Mouse (Mus musculus): ENCODE measurements at regions not wholly inside any gene's neighbourhood (a gene's known extent, or its start where the extent isn't known, plus 50 kb on each side); places are given as distances from the start of the nearest gene placed in this dataset.

DNA sequence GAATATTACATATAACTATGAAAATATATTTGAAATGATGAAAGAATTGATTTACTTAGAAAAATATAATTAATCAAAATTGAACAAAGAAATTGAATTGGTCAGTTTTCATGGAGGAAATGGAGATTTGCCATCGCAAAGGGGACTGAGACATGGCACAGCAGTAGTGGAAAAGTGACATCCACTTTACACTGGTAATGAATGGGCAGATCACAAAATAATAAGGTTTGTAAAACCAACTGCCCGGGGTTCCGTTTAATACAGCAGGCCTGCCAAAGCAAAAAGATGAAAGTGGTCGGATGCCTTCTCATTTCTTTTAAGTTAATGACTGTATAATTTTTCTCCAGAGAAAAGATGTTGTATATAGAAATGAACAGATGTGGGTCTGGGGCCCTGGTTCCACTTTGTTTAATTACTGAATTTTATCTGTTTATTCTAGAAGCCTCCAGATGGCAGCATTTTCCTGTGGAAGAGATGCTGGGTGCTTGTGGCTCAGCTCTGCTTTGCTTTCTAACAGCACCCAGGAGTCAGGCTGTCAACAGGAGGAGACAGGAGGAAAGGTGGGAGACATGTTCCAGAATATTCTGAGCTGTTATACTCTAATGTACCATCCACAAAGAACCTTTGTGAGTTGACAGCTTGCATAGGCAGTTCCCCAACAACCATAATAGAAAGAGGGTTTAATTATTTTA, 75.6 kb upstream of the Fbxl17 start:
- DNase-seq (ENCODE audit: low spot score): peak; percentile 10

DNA sequence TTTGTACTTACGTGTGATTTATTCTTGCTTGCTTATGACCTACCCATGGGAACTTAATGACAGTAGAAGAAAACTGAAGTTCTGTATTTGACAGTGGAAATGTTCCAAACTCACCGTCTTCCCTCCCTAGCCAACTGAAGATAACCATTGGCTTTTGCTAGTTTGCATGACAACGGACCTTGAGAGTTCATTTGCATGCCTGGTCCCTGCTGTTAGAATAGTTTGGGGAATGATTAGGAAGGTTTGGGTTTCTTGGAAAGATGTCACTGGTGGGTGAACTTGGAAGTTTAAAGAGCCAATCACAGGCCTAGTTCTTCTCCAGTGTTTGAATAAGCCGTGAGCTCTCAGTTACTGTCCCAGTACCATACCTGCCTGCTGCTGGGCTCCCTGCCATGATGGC, 83.1 kb upstream of the Fbxl17 start:
- no peak for DNase-seq (ENCODE audit: low spot score)

DNA sequence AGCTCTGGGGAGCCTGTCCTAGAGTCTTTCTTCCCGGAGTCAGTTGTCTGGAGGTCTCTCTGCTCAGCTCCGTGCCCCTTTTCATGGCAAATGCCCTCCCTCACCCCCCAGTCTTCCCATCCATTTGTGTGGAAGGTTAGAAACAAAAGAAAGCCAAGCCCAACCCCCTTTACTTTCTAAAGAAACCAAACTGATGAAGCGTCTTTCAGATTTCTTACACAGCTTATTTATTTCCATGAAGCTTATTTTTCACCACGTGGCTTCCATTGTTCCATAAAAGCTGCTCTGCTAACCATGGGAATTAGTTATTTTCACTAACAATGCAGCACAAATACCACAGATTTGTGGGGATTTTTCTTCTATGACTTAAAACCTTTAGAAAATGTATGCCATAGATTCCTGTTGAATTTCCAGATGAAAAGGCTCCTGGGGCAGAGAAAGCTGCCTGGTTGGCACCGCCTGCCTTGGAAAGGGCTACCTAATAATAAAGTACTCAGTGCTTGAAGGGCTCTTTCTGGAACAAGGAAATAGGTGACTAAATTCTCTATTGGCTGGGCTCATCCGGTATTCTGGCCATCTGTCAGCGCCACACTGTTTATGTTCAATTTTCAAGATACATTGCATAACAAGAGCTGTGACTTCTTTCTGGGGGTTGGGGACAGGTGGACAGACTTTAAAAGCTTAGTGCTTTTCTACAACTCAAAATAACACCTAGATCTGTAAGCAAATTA, 107.4 kb upstream of the Fbxl17 start:
- no peak for DNase-seq (ENCODE audit: low spot score)

DNA sequence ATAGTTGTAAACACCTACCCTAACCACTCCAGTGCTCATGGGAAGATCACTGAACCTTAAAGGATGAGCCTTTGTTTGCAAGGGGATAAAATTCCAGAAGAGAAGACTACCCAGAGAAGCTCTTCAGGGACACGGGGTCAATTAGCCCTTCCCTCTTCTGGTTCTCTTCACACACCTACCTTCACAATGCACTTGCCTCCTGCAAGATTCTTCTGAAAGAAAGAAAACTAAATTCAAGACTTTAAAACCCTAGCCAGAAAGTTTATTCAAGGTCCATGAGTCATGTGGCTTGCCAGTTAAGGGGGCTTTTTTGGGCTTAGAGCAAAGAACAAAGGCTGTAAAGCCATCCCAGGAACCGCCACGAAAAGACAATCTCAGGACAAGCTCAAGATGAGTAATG, 122.9 kb upstream of the Fbxl17 start:
- DNase-seq (ENCODE audit: low spot score): no peak

DNA sequence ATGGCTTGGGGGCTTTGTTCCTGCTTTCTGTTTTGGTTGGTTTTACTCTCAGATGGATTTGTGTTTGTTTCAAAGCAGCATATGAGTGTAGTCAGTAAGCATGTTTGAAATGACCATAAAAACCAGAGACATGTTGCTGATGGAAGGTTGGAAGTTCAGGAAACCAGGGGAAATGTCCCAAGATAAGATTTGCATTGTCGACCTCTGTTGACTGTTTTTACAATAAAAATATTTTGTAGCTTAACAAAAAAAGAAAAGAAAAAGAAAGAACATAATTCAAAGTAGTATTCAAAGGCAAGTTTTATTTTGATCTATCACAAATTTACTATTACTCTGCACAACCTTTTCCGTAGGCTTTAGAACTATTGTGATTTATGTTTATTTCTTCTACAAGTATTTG, 137.8 kb upstream of the Fbxl17 start:
- DNase-seq (ENCODE audit: low spot score): no peak

DNA sequence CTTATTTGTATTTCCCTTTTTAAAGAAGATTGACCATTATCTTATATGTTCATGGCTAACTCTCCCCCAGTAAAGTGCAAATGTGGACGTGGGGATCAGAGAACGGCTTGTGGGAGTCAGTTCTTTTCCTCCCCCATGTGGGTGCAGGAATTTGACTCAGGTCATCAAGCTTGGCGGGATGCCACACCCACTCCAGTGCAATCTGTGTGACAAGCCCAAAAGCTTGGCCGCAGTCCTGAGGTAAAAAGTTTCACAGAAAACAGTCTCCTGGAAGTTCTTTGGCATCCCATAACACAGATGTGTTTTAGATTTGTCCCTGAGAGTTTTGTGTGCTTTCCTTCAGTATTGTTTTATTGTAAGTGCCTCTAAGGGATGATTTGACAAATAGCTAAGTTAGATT, 144.6 kb upstream of the Fbxl17 start:
- DNase-seq (ENCODE audit: low spot score): peak; percentile 37

DNA sequence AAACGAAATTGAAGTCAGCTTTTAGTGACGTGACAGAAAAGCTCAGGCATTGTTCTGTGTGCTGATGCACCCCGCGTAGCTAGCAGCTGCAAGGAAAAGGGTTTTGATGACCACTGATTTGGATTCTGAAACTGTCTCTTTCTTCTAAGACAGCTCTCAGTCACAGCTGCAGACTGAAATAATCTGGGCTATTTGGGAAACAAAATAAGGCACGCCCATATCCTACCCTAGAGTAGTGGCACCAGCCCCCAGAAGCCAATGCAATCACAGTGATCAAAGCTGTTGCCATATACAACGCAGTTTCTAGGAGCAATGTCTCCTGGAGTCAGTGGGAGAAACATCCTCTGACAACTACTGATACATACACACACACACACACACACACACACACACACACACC, 157.9 kb upstream of the Fbxl17 start:
- DNase-seq (ENCODE audit: low spot score): no peak

DNA sequence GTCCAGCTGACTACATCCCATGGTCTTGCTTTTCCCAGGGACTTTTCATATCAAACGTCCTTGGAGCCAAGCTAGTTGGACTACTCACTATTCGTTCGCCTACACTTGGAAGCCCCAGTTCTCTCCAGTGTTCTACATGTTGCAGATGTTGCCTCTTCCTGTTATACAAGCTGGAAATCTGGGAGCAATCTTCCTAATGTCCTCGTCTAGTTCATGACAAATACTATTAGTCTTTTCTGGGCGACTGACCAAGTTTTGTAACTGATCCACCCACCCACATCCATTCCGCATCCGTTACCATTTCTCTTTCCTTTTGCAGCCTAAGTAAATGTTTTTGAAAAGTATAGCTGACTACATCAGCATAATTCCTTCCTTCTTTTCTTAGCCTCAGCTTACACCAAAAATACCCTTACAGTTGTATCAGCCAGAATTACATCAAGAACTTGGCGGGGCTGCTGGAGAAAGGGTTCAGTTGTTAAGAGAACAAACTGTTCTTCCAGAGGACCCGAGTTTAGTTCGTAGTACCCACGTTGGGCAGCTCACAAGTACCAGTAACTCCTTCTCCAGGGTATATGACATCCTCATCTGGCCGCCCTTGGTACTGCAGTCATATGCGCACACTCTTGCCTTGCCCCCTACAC, 161.1 kb upstream of the Fbxl17 start:
- peak; percentile 72 for DNase-seq (ENCODE audit: low spot score)

DNA sequence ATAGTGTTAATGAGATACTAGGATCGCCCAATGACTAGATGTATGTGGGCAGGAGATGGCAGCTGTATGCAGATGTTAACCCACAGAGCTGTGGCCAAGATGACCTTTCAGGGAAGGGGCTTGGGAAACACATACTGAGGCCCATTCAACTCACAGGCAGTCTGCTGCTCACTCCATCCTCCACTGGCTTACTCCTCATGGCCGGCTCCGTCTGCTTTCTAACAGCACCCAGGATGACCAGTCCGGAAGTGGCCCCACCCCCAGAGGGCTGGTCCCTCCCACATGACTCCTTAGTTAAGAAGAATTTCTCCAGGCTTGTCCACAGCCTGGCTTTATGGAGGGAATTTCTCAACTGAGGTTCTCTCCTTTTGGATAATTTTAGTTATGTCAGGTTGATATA, 161.8 kb upstream of the Fbxl17 start:
- peak; percentile 38 for DNase-seq (ENCODE audit: low spot score)

DNA sequence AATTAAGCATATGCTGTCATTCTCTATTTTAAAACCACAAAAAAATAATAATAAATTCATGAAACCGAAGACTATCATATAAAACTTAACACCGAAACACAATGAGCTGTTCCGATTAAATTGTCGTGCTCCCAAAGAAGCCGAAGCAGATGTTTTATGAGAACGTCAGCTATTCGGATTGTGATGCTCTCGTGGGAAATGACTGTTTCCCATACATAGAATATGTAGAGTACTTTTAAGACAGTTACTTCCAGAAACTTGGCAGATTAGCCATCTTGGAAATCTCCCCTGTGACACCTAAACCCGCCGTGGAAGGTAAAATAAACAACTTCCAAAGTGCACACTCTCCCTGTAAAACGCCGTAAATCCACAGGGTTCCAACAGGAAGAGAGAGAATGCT, 162.4 kb upstream of the Fbxl17 start:
- no peak for DNase-seq (ENCODE audit: low spot score)

DNA sequence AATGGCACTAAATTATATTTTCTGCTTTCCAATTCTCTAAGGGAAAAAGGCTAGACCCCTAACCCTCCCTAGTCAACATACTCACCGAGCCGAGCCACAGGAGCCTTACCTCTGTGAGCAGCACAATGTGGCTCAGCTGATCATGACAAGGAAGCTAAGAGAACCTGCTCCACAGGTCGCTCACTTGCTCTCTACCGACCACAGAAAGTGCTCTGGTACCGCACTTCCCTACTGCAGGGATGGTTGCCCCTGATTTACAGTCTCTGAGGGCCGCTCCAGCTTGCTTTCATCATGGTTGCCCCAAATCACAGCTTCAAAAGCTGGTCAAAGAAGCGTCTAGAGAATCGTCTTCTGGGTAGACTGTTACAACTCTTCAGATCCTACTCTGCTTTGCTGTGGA, 177.0 kb upstream of the Fbxl17 start:
- no peak for DNase-seq (ENCODE audit: low spot score)

DNA sequence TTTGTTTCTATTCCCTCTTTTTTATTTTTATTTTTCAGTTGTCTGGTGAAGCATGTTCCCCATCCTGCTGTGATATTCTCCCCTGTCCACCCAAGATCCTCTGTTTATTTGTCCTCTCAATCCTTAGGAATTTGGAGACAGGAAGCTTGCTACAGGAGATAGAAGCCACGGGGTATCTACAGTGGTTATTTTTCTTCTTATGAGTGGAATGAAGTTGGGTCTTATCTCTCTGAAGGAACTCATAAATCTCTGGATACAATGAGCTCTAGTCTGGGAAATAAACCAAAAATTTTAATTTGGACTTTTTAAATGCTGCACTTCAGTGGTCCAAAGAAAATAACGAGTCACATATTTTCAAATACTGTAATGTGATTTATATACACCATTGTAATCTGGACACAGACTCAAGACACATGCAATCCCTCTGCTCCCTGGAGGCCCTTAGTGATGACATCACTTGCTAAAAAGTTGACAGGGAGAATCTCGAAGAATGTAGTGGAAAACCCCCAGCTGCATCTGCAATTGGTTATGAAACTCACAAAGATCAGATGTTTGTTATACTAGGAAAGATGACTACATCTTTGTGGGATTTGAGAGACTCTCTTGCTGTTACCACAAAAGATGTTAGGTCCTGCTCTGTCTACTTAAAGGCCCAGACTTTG, 178.3 kb upstream of the Fbxl17 start:
- DNase-seq (ENCODE audit: low spot score): peak; percentile 79

DNA sequence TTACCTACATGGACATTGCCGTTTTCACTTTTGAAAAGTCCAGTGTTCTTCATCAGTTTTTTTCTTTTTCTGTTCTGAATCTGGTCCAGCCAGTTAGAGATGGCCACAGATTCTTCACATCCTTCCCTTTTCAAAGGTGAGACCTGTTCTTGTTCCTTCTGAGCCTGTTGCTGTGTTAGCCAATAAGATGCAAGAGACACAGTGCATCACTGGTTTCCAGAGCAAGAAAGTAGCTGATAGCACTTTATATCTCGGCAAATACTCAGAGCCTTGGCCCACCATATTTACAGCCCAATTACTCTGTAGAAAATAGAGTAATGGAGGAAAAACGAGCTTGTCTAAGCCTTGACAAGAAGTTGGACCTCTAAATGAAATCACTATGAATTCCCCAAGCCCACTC, 180.7 kb upstream of the Fbxl17 start:
- DNase-seq (ENCODE audit: low spot score): no peak

DNA sequence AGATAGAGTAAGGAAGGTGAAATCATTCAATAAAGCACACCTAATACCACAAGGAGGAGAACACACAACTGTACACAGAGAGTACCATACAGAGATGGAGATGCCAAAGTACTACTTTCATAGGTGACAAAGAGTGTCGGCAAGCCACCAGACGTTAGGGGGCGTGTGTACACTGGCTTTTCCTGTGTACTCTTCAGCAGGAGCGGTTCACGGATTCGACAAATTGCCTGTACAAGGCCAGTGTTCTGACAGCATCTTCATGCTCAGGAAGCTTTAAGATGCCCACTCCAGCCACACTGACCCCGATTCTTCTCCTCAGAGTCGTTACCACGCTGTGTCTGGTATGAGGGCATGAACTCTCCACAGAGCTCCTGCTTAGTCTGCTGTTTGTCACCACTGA, 179.5 kb upstream of the Fer start:
- no peak for DNase-seq (ENCODE audit: low spot score)

DNA sequence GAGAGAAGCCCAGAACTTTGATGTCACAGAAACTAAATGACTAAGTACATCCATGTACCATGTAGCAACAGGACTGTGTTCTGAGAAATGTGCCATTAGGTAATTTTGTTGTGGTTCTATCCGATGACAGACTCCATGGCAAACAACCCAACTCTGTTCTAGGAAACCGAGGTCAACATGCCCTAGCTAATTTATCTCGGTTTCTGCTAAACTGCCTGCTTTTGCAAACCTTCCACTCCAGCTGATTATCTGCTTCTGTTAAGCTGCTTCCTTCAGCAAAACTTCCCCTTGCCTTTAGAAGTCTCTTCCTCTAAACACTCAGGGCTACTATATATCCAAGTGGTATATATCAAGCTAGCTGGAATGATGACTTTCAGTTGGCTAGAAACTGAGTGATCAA, 178.8 kb upstream of the Fer start:
- no peak for DNase-seq (ENCODE audit: low spot score)

DNA sequence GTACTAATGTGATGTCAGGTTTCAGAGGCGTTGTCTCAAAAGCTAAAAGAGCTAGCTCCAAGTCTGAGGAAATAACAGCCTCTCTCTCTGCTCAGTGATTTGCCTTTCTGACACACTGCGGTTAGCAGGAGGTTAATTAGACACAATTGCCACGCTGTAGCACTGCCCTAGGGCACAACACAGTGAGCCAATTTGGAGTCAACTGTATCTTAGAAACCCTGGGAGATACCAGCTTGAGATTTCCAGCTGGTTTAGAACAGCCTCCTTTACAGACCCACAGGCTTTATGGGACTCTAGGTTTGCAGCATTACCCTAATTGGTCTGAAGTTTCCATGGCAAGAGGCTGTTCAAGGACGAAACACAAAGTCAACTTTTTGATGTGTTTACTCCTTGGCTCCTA, 176.9 kb upstream of the Fer start:
- no peak for DNase-seq (ENCODE audit: low spot score)

DNA sequence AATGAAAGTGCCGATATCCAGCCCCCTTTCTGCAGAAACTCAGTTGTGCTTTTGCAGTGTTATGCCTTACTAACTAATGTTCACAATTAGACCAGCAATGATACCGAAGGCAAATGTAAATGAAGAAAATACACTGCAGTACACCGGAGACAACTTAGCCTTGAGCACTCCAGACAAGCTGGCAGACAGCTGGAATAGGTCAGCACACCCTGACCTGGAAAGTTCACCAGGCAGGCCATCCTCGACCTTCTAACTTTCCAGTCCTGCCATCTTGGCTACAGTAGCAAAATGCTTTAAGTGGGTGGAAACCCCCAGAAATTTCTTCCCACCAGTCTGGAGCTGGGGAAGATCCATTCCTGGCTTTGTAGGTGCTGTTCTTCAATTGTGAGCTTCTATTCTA, 176.5 kb upstream of the Fer start:
- no peak for DNase-seq (ENCODE audit: low spot score)

DNA sequence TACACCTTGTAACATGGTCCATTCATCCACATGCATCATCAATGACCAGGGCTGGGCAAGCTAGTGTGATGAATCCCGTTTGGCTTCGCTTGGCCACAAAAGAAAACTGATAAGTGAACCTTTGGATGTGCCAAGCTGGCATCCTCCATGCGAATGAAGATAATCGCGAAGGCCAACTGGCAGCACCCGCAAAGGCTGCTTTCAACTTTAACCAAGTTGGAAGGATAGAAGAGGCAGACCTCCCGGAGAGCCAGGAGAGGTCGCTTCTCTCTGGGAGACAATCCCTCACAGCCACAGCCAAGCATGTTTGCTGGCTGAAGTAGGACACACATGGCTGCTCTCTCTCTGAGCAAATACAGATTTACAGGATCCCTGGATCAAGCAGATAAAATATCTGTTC, 173.6 kb upstream of the Fer start:
- DNase-seq (ENCODE audit: low spot score): no peak

DNA sequence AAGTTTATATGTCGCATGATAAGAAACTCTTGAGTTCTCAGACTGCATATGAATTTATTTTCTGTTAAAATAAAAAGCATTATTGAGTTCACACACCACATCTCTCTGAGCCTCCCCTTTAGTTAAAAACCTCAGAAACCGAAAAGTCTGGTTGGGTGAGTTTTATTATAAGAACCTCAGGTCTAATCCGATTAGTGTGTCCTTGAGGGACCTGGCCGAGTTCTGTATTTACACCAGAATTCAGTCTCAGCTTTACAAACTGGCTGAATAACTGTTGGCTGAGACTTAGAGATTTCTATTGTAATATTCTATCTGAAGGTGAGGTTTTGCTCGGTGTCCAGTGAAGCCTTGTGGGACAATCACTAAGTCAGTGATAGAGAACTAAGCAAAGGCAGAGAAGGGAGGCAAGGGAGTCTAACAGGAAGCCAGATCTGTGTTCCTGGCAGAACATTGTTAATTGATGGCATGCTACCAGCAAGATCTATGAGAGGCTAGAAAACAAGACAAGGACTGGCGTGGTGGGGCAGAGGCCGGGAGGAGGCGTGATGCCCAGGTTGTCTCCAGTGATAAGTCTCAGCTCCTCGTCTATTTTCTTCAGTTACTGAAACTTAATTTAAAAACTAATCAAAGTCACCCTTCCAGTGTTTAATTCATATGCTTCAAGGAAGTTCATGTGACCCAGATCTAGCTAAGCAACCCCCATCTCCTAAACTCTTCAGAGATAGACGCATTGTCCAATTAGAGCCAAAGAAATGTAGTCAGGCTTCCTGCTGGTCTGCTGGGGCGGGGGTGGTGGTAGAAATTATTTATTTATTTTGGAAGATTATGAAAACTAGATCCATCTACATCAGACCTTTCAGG, 171.8 kb upstream of the Fer start:
- no peak for DNase-seq (ENCODE audit: low spot score)

DNA sequence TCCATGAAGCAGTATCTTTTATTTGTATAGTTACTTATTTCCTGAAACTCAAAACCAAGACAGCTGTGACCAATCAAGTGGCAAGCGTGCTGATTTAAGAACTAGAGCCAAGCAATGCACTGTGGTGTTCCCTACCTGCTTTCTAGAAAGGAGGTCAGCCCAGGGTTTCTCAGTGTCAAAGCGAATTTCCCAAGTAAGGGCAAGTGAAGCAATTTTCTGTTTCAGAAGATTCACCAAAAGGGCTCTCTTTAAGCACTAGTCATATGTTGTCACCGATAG, 171.2 kb upstream of the Fer start:
- no peak for DNase-seq (ENCODE audit: low spot score)

DNA sequence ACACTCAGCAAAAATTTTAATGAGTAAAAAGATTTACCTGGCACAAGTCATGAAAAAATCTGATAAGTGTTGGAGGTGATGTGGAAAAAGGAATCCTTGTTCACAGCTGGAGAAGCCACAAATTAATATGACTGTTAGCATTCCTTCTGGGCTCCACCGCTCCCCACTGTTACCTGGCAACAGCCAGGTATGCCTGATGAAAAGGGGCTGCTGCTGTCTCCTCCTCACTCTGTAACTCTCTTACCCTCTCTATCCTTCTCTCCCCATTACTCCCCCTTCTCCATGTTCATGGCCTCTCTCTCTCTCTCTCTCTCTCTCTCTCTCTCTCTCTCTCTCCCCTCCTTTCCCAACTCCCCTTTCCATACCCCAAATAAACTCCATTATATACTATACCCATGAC, 169.6 kb upstream of the Fer start:
- DNase-seq (ENCODE audit: low spot score): no peak

DNA sequence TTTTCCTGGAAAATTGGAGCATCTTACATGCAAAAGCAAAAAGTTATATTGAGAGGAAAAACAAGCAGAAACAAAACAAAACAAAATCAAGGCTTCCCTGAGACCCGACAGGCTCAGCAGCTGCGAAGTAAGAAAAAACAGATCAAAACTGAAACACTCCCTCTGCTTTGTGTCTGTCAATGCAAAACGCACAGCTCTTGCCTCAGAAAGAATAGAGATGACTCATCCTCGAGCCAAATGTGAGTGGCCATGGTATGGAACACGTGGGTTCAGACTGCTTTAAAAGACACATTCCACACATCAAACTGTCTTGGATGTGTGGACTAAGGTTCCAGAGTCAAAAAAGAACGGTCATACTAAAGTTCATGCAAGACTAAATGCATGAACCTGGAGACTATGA, 163.3 kb upstream of the Fer start:
- no peak for DNase-seq (ENCODE audit: low spot score)

All from gastrocnemius, adult 18-20 months (tissue).